Mouse (Mus musculus): ENCODE measurements around the gene Slc10a6. TPM values are rescaled to one million over a fixed set of nuclear protein-coding genes. Genes with fewer than 3 reads are reported as not detected.

Gene Slc10a6
- total RNA-seq, 1 experiment: 0.22 TPM

DNA sequence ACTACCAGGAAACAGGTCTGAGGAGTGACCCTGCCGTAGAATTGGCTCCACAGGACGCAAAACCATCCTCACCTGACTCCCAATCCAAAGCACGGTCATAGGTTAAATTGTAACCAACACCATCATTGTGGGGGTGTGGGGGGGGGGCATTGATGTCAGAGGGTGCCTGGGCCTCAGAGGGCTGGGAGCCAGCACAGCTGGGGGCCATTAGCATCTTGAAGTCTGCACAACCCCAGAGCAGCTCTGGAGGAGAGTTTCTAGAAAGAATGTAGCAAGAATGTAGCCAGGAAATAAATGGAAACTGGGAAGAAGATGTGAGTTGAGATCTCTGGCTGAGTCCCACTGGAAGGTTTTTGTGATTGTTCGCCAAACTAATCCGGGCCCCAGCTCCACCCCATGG is 30.3 kb downstream of the Slc10a6 start:
- Histone ChIP-seq H3K4me1 (ENCODE audit: control insufficient read depth in 2 of 2, insufficient read depth in 2 of 2, low read length in 2 of 2, poor library complexity in 1 of 2) (no peaks in the 10 kb centered on the region; a peak in 1 of 4 replicates), H3K4me3 (ENCODE audit: insufficient read depth in 1 of 2, low read depth in 1 of 2, low read length in 2 of 2, poor library complexity in 1 of 2, severe bottlenecking in 1 of 2) (no peak overlapping the region), H3K27ac (ENCODE audit: insufficient read depth, low read depth, low read length, poor library complexity, severe bottlenecking) (no peak overlapping the region), H3K9ac (ENCODE audit: insufficient read depth, low read depth, low read length, poor library complexity, severe bottlenecking) (no peak overlapping the region), H3K36me3 (ENCODE audit: control insufficient read depth, insufficient read depth, low read length, poor library complexity, severe bottlenecking) (no peaks in the 10 kb centered on the region), H3K9me3 (ENCODE audit: control insufficient read depth, insufficient read depth, low read depth, low read length) (no peaks in the 10 kb centered on the region)
- no peak for TF ChIP-seq MAFK (IDR thresholded peaks at IDR 0.05; ENCODE audit: insufficient read depth, low read depth, low read length)
- no peak for TF ChIP-seq HCFC1 (IDR thresholded peaks at IDR 0.05; ENCODE audit: borderline replicate concordance, insufficient read depth, low read length)
- in situ Hi-C loops (cut with MboI; ENCODE audit: low sequenced_read_pairs in 2 of 2, unreplicated experiment in 2 of 2): no loop called here
- no peak for DNase-seq (ENCODE audit: low read depth, low spot score)

DNA sequence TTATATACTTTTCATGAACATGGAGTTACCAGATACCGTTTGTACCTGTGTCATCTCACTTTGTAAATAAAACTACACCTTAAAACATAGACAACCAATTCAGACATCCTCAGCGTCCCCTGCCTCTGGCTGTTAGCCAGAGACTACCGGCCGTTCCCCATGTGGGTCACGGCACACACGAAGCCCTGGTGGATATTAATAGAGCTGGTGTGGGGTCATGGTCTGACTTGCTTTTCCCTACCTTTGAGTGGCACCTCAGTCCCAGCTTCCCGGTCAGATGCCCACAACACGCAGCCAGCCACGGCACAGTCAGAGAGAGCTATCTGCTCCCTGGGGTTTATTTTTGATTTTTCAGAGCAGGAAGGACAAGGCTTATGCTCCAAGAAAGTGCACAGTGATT is 30.9 kb downstream of the Slc10a6 start:
- TF ChIP-seq ZNF384 (IDR thresholded peaks at IDR 0.05; ENCODE audit: low read depth, low read length) (no peak), MAFK (IDR thresholded peaks at IDR 0.05; ENCODE audit: insufficient read depth, low read depth, low read length) (no peak), CHD2 (IDR thresholded peaks at IDR 0.05; ENCODE audit: low read depth, low read length) (no peak), ZC3H11A (IDR thresholded peaks at IDR 0.05; ENCODE audit: borderline replicate concordance, low read depth, low read length) (no peak), HCFC1 (IDR thresholded peaks at IDR 0.05; ENCODE audit: borderline replicate concordance, insufficient read depth, low read length) (no peak)
- Histone ChIP-seq H3K4me1 (ENCODE audit: control insufficient read depth in 2 of 2, insufficient read depth in 2 of 2, low read length in 2 of 2, poor library complexity in 1 of 2) (no peaks in the 10 kb centered on the region; a peak in 1 of 4 replicates), H3K9ac (ENCODE audit: insufficient read depth, low read depth, low read length, poor library complexity, severe bottlenecking) (no peak overlapping the region), H3K9me3 (ENCODE audit: control insufficient read depth, insufficient read depth, low read depth, low read length) (no peaks in the 10 kb centered on the region), H3K4me3 (ENCODE audit: insufficient read depth in 1 of 2, low read depth in 1 of 2, low read length in 2 of 2, poor library complexity in 1 of 2, severe bottlenecking in 1 of 2) (no peak overlapping the region), H3K27ac (ENCODE audit: insufficient read depth, low read depth, low read length, poor library complexity, severe bottlenecking) (no peak overlapping the region), H3K36me3 (ENCODE audit: control insufficient read depth, insufficient read depth, low read length, poor library complexity, severe bottlenecking) (no peaks in the 10 kb centered on the region)
- in situ Hi-C loops (cut with MboI; ENCODE audit: low sequenced_read_pairs in 2 of 2, unreplicated experiment in 2 of 2): no loop called here
- DNase-seq (ENCODE audit: low read depth, low spot score): no peak

GRCm38 (mm10) chr5:103597604-103598003 is 31.6 kb downstream of the Slc10a6 start:
- Histone ChIP-seq H3K36me3 (ENCODE audit: control insufficient read depth, insufficient read depth, low read length, poor library complexity, severe bottlenecking) (no peaks in the 10 kb centered on the region), H3K4me1 (ENCODE audit: control insufficient read depth in 2 of 2, insufficient read depth in 2 of 2, low read length in 2 of 2, poor library complexity in 1 of 2) (no peaks in the 10 kb centered on the region; a peak in 1 of 4 replicates), H3K9me3 (ENCODE audit: control insufficient read depth, insufficient read depth, low read depth, low read length) (no peaks in the 10 kb centered on the region), H3K4me3 (ENCODE audit: insufficient read depth in 1 of 2, low read depth in 1 of 2, low read length in 2 of 2, poor library complexity in 1 of 2, severe bottlenecking in 1 of 2) (no peak overlapping the region), H3K27ac (ENCODE audit: insufficient read depth, low read depth, low read length, poor library complexity, severe bottlenecking) (no peak overlapping the region), H3K9ac (ENCODE audit: insufficient read depth, low read depth, low read length, poor library complexity, severe bottlenecking) (no peak overlapping the region)
- no peak for TF ChIP-seq MAFK (IDR thresholded peaks at IDR 0.05; ENCODE audit: insufficient read depth, low read depth, low read length)
- no peak for TF ChIP-seq CHD2 (IDR thresholded peaks at IDR 0.05; ENCODE audit: low read depth, low read length)
- TF ChIP-seq HCFC1 (IDR thresholded peaks at IDR 0.05; ENCODE audit: borderline replicate concordance, insufficient read depth, low read length): no peak
- TF ChIP-seq ZNF384 (IDR thresholded peaks at IDR 0.05; ENCODE audit: low read depth, low read length): no peak
- no peak for TF ChIP-seq ZC3H11A (IDR thresholded peaks at IDR 0.05; ENCODE audit: borderline replicate concordance, low read depth, low read length)
- DNase-seq (ENCODE audit: low read depth, low spot score): no peak
- in situ Hi-C loops (cut with MboI; ENCODE audit: low sequenced_read_pairs in 2 of 2, unreplicated experiment in 2 of 2): no loop called here

DNA sequence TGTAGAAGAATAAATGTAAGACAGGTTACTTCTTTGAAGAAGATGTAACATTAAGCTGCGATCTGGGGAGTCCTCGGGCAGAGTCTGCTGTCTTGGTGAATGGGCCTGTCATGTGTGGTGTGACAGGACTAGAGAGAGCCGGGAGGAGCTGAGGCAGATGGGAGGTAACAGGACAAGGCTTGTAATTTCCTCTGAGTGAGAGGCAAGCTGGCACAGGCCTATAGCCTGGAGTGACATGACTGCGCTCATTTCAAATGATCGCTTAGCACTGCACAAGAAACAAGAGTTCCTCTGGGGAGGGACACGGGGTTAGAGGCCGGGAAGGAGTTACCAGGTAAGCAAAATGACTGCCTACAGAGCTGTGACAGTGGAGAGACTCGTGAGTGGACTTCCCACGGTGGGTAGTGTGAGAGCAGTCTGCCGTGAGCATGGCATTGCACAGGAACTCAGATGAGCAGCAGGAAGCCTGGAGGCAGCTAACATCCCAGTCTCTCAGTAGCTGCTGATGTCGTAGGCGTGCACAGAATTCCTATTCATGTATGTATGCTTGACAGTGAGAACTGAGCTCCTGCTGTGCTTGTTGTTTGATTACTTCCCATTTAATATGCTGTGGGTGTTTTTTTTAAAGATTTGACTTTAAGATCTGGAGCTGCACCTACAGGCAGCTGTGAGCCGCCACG is 32.6 kb downstream of the Slc10a6 start:
- no peak for TF ChIP-seq ZNF384 (IDR thresholded peaks at IDR 0.05; ENCODE audit: low read depth, low read length)
- no peak for TF ChIP-seq ZC3H11A (IDR thresholded peaks at IDR 0.05; ENCODE audit: borderline replicate concordance, low read depth, low read length)
- TF ChIP-seq CHD2 (IDR thresholded peaks at IDR 0.05; ENCODE audit: low read depth, low read length): no peak
- TF ChIP-seq HCFC1 (IDR thresholded peaks at IDR 0.05; ENCODE audit: borderline replicate concordance, insufficient read depth, low read length): no peak
- TF ChIP-seq MAFK (IDR thresholded peaks at IDR 0.05; ENCODE audit: insufficient read depth, low read depth, low read length): no peak
- no peaks in the 10 kb centered on the region for H3K36me3 ChIP-seq (ENCODE audit: control insufficient read depth, insufficient read depth, low read length, poor library complexity, severe bottlenecking)
- H3K27ac ChIP-seq (ENCODE audit: insufficient read depth, low read depth, low read length, poor library complexity, severe bottlenecking): no peak overlapping the region
- in situ Hi-C loops (cut with MboI; ENCODE audit: low sequenced_read_pairs in 2 of 2, unreplicated experiment in 2 of 2): no loop called here
- H3K4me1 ChIP-seq (ENCODE audit: control insufficient read depth in 2 of 2, insufficient read depth in 2 of 2, low read length in 2 of 2, poor library complexity in 1 of 2): no peaks in the 10 kb centered on the region
- no peak for DNase-seq (ENCODE audit: low read depth, low spot score)
- no peak overlapping the region for H3K4me3 ChIP-seq (ENCODE audit: insufficient read depth in 1 of 2, low read depth in 1 of 2, low read length in 2 of 2, poor library complexity in 1 of 2, severe bottlenecking in 1 of 2)
- H3K9ac ChIP-seq (ENCODE audit: insufficient read depth, low read depth, low read length, poor library complexity, severe bottlenecking): no peak overlapping the region
- no peaks in the 10 kb centered on the region for H3K9me3 ChIP-seq (ENCODE audit: control insufficient read depth, insufficient read depth, low read depth, low read length)

Measured in ES-E14 (cell line).